Mouse (Mus musculus): ENCODE data around the gene Vegfb.
A peak's percentile ranks its signal among the peaks of the same experiment; 100 is the strongest.

The Vegfb gene

GRCm38 (mm10) chr19:6972247-6972917 is 15.1 kb downstream of the Vegfb start:
- DNase-seq (ENCODE audit: low spot score in 2 of 2): no peak

DNA sequence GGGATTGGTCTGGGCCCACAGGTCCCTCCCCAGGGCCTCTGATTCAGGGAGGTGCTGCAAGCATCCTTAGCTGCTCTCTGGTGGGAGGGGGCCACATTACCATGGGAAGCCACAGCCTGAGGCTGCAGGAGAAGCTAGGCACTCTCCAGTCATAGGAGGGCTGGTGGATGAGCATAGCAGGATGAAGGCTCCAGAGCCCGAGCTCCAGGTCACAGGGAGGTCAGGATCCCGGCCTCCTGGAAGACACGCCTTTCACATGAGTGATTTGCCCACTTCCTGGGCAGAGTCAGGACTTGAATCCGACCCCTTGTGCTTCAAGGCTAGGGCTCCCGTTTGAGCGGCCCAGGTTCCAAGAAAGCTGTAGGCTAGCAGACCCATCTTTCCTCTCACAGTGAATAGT is 15.8 kb downstream of the Vegfb start:
- no peak for DNase-seq (ENCODE audit: low spot score in 2 of 2)

GRCm38 (mm10) chr19:6970460-6971085 is 16.9 kb downstream of the Vegfb start:
- no peak for DNase-seq (ENCODE audit: low spot score in 2 of 2)

GRCm38 (mm10) chr19:6969665-6970381 is 17.6 kb downstream of the Vegfb start:
- peak; percentile 65 to 75 for DNase-seq (ENCODE audit: low spot score in 2 of 2)

- no peak for DNase-seq (ENCODE audit: low spot score in 2 of 2)
Observed at GRCm38 (mm10) chr19:6969291-6969664, 18.2 kb downstream of the Vegfb start.

DNA sequence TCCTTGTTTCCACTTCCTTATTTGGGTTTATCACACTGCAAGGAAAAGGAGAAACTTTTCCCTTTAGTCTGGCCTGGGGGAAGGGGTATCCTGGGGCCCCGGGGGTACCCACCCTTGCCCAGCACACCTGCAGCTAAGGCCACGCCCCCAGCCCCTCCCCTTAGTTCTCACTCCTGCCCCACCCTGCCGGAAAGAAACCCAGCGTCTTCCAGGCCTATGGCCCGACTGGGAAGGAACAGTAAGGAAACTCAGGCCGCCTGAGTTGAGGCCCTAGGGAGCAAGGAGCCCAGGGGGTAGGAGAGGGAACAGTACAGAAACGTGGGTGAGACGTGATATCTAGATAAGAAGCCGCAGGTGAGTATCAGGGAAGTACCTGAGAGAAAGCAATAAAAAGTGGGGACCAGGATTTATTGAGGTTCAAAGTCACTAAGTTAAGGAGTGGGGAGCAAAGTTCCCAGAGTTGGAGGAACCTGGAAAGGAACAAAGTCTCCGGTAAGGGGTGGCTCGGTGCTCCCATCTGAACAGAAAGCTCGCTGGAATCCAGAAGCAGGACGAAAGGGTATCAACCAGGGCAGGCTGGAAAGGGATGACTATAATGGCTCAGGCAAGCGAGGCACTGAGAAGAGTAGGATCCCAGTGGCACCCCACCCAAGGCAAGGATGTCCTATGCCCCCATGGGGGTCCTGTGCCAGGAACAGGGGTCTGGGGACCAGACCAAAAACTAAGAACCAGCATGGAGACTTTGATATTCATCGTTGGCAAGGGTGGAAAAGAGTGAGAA is 18.8 kb downstream of the Vegfb start:
- no peak for DNase-seq (ENCODE audit: low spot score in 2 of 2)

GRCm38 (mm10) chr19:6956461-6956860 is 31.0 kb downstream of the Vegfb start:
- no peak for DNase-seq (ENCODE audit: low spot score in 2 of 2)

DNA sequence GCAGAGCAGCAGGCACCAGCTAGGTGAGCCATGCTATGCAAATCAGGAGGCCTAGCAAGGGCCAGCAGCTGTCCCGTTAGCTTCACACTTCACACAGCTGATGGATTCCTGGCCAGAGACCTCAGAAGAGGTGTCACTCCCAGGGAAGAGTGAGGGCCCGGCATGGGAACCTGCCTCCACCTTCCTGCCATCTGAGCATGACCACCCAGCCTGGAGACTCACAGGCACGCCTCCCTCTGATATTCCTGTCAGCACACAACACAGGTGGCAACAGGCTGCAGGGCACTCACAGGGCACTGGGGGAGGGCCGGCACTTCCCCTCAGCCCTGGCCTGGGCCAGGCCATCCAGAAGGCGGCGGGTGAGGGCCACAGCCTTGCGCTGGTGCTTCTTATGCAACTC is 32.0 kb downstream of the Vegfb start:
- no peak for DNase-seq (ENCODE audit: low spot score in 2 of 2)

- no peak for DNase-seq (ENCODE audit: low spot score in 2 of 2)
Observed at GRCm38 (mm10) chr19:6954046-6954445, 33.4 kb downstream of the Vegfb start.

- no peak for DNase-seq (ENCODE audit: low spot score in 2 of 2)
Observed at GRCm38 (mm10) chr19:6952712-6953037, 34.8 kb downstream of the Vegfb start.

GRCm38 (mm10) chr19:6951994-6952711 is 35.3 kb downstream of the Vegfb start:
- DNase-seq (ENCODE audit: low spot score in 2 of 2): peak in 1 of 2 experiments; percentile 30

DNA sequence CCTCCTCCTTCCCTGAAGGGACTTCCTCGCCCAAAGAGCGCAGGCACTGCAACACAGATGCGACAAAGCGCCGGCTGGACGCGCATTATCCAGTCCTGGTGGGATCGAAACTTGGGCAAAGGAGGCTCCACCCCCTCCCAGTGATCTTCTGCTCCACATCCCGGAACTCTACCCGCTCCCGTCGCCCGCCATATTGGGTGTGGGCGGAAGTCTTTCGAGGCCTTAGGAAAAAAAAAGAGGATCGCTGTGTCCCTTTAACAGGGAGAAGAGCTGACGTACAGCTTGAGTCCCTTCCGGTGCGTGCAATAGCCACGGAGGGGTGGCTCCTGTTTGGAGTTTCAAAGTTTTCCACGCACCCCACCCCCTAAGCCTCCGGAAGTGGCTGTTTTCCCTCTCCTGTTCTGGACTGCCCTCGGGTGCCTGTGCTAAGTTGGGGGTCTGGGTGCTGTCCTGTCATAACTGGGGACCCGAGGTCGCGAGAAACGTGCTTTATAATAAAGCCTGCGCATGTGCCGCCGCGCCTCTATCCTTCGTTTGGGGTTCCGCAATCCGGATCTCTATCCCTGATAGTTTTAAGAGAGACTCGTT is 36.0 kb downstream of the Vegfb start:
- DNase-seq (ENCODE audit: low spot score in 2 of 2): peak; percentile 49 to 51

GRCm38 (mm10) chr19:6950613-6951153 is 36.8 kb downstream of the Vegfb start:
- DNase-seq (ENCODE audit: low spot score in 2 of 2): no peak

DNA sequence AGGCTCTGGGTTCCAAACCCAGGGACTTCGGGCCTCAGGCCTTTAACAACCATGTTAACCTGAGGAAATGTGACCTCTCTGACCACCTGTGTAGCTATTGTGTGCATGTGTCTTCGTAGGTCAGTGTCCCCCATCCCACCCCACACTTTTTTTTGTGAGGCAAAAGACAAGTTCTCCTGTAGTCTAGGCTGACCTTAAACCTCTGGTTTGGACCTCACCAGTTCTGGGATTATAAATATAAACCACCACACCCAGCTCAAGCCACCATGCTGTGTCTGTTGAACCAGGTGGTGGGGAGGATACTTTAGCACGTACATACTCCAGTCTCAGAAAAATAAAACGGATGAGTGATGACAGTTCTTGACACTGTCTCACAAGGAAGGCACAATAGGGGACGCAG is 37.5 kb downstream of the Vegfb start:
- DNase-seq (ENCODE audit: low spot score in 2 of 2): no peak

DNA sequence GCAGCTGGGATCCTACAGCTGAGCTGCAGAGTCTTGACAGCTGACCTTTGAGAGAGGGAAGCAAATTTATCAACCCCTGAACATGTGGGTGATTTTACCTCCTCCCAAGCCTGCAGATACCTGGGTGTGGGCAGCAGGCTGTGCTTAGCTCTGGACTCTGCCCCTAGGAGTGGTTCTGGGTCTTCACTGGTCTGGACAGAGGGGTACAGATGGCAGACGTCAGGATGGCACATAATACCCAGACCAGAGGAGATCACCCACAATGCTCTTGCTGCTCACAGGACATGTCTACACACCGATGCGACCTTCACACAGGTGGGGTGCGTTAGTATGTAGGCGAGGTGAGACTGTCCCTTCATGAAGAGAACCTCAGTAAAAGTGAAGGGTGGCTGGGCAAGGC is 37.9 kb downstream of the Vegfb start:
- no peak for DNase-seq (ENCODE audit: low spot score in 2 of 2)

DNA sequence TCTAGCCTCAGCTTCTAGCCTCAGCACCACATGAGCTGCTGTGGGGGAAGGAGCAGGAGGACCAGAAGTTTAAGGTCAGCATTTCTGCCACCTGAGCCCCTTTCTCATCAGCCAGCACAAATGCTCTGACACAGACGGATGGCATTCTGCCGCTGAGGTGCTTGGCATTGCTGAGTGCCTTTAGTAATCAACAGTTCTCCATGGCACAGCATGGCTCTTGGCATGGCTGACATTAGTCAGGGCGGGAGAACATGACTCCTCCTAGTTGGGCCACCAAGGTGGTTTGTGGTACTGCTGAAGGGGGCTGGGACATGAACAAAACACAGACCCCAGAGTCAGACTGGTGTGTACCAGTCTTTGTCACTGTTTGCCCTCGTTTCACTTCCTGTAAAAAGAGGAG is 39.3 kb downstream of the Vegfb start:
- no peak for DNase-seq (ENCODE audit: low spot score in 2 of 2)

DNA sequence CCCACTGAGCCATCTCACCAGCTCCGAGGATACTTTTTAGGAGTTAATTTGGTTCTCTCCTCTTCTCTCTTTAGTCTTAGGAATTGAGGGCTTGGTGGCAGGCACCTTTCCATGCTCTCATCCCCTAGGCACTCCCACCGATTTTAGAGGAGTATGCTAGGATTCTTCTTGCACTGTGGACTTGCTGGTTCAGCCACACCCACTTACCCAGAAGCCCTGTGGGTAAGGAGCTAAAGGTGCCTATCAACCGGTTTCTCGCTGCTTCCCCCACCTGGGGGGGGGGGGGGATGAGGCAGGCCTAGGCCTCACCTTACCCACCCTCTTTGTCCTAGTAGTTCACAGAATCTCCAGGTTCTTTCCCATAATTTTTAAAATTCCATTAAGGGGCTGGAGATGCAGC is 39.7 kb downstream of the Vegfb start:
- DNase-seq (ENCODE audit: low spot score in 2 of 2): no peak

DNA sequence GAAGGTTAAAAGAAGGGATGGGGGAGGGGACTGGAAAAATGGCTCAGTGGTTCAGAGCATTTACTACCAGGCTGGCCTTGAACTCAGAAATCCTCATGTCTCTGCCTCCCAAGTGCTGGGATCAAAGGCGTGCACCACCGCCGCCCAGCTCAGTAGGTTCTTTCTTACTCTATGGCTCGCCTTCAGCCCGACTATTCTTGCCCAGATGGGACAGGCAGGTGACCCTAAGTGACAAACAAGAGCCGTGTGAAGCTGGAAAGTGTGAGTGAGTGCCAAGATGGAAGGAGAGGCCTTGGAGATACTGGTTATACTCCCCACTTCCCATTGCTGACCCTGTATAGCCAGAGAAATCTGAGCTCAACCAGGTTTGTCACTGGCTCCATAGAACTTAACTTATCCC is 43.7 kb downstream of the Vegfb start:
- no peak for DNase-seq (ENCODE audit: low spot score in 2 of 2)

- DNase-seq (ENCODE audit: low spot score in 2 of 2): no peak
Observed at GRCm38 (mm10) chr19:6942764-6943163, 44.7 kb downstream of the Vegfb start.

- DNase-seq (ENCODE audit: low spot score in 2 of 2): peak; percentile 85 to 87
Observed at GRCm38 (mm10) chr19:6942249-6942691, 45.2 kb downstream of the Vegfb start, which contains the start of gene Gpr137. TSS of gene Gpr137 (minus strand) at chr19:6942480.

Measured in natural killer cell, adult 2 months (primary cell).